Mouse (Mus musculus): Measurements from ENCODE around the gene Prr5. TPM values are rescaled to one million over a fixed set of nuclear protein-coding genes. Genes with fewer than 3 reads are reported as not detected.
"Not testable (repeated sequence)": the region's sequence is repeated elsewhere in the genome, so short reads cannot be mapped to it uniquely, and the experiment has no call there.

Prr5 gene
- polyA plus RNA-seq, 1 experiment from 2014 or later = 18.8 TPM

GRCm38 (mm10) chr15:84701947-84702346 lies 32.5 kb downstream of the Prr5 start:
- H3K9me3 ChIP-seq = no peaks in the 10 kb centered on the region
- H3K4me1 ChIP-seq = peaks cover 16% of the 10 kb centered on the region
- no peak overlapping the region for H3K4me3 ChIP-seq
- peaks cover 32% of the 10 kb centered on the region for H3K36me3 ChIP-seq
- no peak overlapping the region for H3K4me2 ChIP-seq
- no peaks in the 10 kb centered on the region for H3K27me3 ChIP-seq
- no peak overlapping the region for H3K27ac ChIP-seq
- no peak for ATAC-seq (ENCODE audit: insufficient number of reproducible peaks, insufficient read depth, low FRiP score, low TSS enrichment, low read depth)
- 30% methylated on average over 4 of the region's 4 CpGs for WGBS
- H3K9ac ChIP-seq = no peak overlapping the region

GRCm38 (mm10) chr15:84702391-84703345 lies 33.2 kb downstream of the Prr5 start:
- no peaks in the 10 kb centered on the region for H3K27me3 ChIP-seq
- H3K9me3 ChIP-seq = no peaks in the 10 kb centered on the region
- peaks cover 9% of the 10 kb centered on the region for H3K4me1 ChIP-seq
- peaks cover 32% of the 10 kb centered on the region for H3K36me3 ChIP-seq
- H3K27ac ChIP-seq = no peak overlapping the region
- no peak overlapping the region for H3K9ac ChIP-seq
- no peak for ATAC-seq (ENCODE audit: insufficient number of reproducible peaks, insufficient read depth, low FRiP score, low TSS enrichment, low read depth)
- 85% methylated on average over 29 of the region's 29 CpGs for WGBS
- H3K4me2 ChIP-seq = no peak overlapping the region
- H3K4me3 ChIP-seq = no peak overlapping the region

- Histone ChIP-seq H3K27ac (no peak overlapping the region), H3K4me1 (0 out of 2 replicates have a peak, but pooled peaks cover 2% of the 10 kb centered on the region), H3K27me3 (no peaks in the 10 kb centered on the region), H3K36me3 (peaks cover 30% of the 10 kb centered on the region), H3K9ac (no peak overlapping the region), H3K4me2 (no peak overlapping the region), H3K4me3 (no peak overlapping the region), H3K9me3 (peaks cover 4% of the 10 kb centered on the region)
- no peak for ATAC-seq (ENCODE audit: insufficient number of reproducible peaks, insufficient read depth, low FRiP score, low TSS enrichment, low read depth)
- WGBS = 81% methylated on average over 7 of the region's 7 CpGs
Measured at GRCm38 (mm10) chr15:84703992-84704391, 34.6 kb downstream of the Prr5 start.

GRCm38 (mm10) chr15:84705351-84705901 lies 36.0 kb downstream of the Prr5 start:
- peaks cover 22% of the 10 kb centered on the region for H3K36me3 ChIP-seq
- H3K27ac ChIP-seq = no peak overlapping the region
- no peak for ATAC-seq (ENCODE audit: insufficient number of reproducible peaks, insufficient read depth, low FRiP score, low TSS enrichment, low read depth)
- H3K4me2 ChIP-seq = no peak overlapping the region
- 0 out of 2 replicates have a peak, but pooled peaks cover 2% of the 10 kb centered on the region for H3K4me1 ChIP-seq
- H3K9ac ChIP-seq = no peak overlapping the region
- H3K9me3 ChIP-seq = peaks cover 4% of the 10 kb centered on the region
- H3K27me3 ChIP-seq = no peaks in the 10 kb centered on the region
- WGBS = 84% methylated on average over 6 of the region's 6 CpGs
- no peak overlapping the region for H3K4me3 ChIP-seq

- Histone ChIP-seq H3K4me2 (no peak overlapping the region), H3K27me3 (no peaks in the 10 kb centered on the region), H3K9me3 (peaks cover 4% of the 10 kb centered on the region), H3K4me1 (0 out of 2 replicates have a peak, but pooled peaks cover 1% of the 10 kb centered on the region), H3K27ac (no peak overlapping the region), H3K36me3 (peaks cover 14% of the 10 kb centered on the region), H3K9ac (no peak overlapping the region), H3K4me3 (no peak overlapping the region)
- no peak for ATAC-seq (ENCODE audit: insufficient number of reproducible peaks, insufficient read depth, low FRiP score, low TSS enrichment, low read depth)
- WGBS = 68% methylated on average over 6 of the region's 6 CpGs
Measured at GRCm38 (mm10) chr15:84706983-84707619, 37.7 kb downstream of the Prr5 start.

GRCm38 (mm10) chr15:84712566-84713405 lies 43.4 kb downstream of the Prr5 start:
- peaks cover 13% of the 10 kb centered on the region for H3K4me1 ChIP-seq
- H3K9me3 ChIP-seq = peaks cover 4% of the 10 kb centered on the region
- no peaks in the 10 kb centered on the region for H3K36me3 ChIP-seq
- no peak overlapping the region for H3K4me3 ChIP-seq
- H3K4me2 ChIP-seq = no peak overlapping the region
- no peak overlapping the region for H3K9ac ChIP-seq
- peak overlapping the region; percentile 44; the same call in 1 of the 2 replicates for H3K27ac ChIP-seq
- ATAC-seq (ENCODE audit: insufficient number of reproducible peaks, insufficient read depth, low FRiP score, low TSS enrichment, low read depth) = no peak
- 69% methylated on average over 14 of the region's 14 CpGs for WGBS
- H3K27me3 ChIP-seq = no peaks in the 10 kb centered on the region

GRCm38 (mm10) chr15:84714730-84715129 lies 45.3 kb downstream of the Prr5 start:
- H3K9ac ChIP-seq = peak overlapping the region; percentile 57
- H3K4me2 ChIP-seq = peak overlapping the region; percentile 59
- no peaks in the 10 kb centered on the region for H3K9me3 ChIP-seq
- peaks cover 17% of the 10 kb centered on the region for H3K4me1 ChIP-seq
- peak; percentile 54; the same call in 1 of the 2 replicates for ATAC-seq (ENCODE audit: insufficient number of reproducible peaks, insufficient read depth, low FRiP score, low TSS enrichment, low read depth)
- WGBS = under 1% methylated on average over 17 of the region's 17 CpGs
- H3K36me3 ChIP-seq = no peaks in the 10 kb centered on the region
- peaks cover 12% of the 10 kb centered on the region; the same call in 1 of the 2 replicates for H3K27me3 ChIP-seq
- peak overlapping the region; percentile 26 for H3K4me3 ChIP-seq
- H3K27ac ChIP-seq = peak overlapping the region; percentile 81

GRCm38 (mm10) chr15:84715132-84715531 lies 45.7 kb downstream of the Prr5 start:
- Histone ChIP-seq H3K27ac (peak overlapping the region; percentile 81), H3K4me2 (peak overlapping the region; percentile 59), H3K36me3 (no peaks in the 10 kb centered on the region), H3K9ac (peak overlapping the region; percentile 57), H3K4me3 (peak overlapping the region; percentile 26), H3K4me1 (peaks cover 21% of the 10 kb centered on the region), H3K27me3 (peaks cover 16% of the 10 kb centered on the region), H3K9me3 (no peaks in the 10 kb centered on the region)
- WGBS = 39% methylated on average over 11 of the region's 11 CpGs
- ATAC-seq (ENCODE audit: insufficient number of reproducible peaks, insufficient read depth, low FRiP score, low TSS enrichment, low read depth) = no peak

GRCm38 (mm10) chr15:84717570-84718270 lies 48.3 kb downstream of the Prr5 start:
- not testable (repeated sequence) for H3K9me3 ChIP-seq; H3K27ac ChIP-seq; ATAC-seq (ENCODE audit: insufficient number of reproducible peaks, insufficient read depth, low FRiP score, low TSS enrichment, low read depth); H3K9ac ChIP-seq; H3K4me2 ChIP-seq; H3K4me3 ChIP-seq; H3K36me3 ChIP-seq
- WGBS = 53% methylated on average over 6 of the region's 6 CpGs
- Histone ChIP-seq H3K4me1 (peaks cover 32% of the 10 kb centered on the region), H3K27me3 (peaks cover 20% of the 10 kb centered on the region)

GRCm38 (mm10) chr15:84718785-84719184 lies 49.4 kb downstream of the Prr5 start:
- Histone ChIP-seq H3K9ac (no peak overlapping the region), H3K9me3 (no peaks in the 10 kb centered on the region), H3K36me3 (no peaks in the 10 kb centered on the region), H3K4me1 (peaks cover 32% of the 10 kb centered on the region), H3K4me2 (no peak overlapping the region), H3K27me3 (peaks cover 20% of the 10 kb centered on the region), H3K27ac (no peak overlapping the region), H3K4me3 (no peak overlapping the region)
- no peak for ATAC-seq (ENCODE audit: insufficient number of reproducible peaks, insufficient read depth, low FRiP score, low TSS enrichment, low read depth)
- 50% methylated on average over 3 of the region's 3 CpGs for WGBS
